ENCODE assay signal across 11 mouse cellular contexts in the genomic region with DNA sequence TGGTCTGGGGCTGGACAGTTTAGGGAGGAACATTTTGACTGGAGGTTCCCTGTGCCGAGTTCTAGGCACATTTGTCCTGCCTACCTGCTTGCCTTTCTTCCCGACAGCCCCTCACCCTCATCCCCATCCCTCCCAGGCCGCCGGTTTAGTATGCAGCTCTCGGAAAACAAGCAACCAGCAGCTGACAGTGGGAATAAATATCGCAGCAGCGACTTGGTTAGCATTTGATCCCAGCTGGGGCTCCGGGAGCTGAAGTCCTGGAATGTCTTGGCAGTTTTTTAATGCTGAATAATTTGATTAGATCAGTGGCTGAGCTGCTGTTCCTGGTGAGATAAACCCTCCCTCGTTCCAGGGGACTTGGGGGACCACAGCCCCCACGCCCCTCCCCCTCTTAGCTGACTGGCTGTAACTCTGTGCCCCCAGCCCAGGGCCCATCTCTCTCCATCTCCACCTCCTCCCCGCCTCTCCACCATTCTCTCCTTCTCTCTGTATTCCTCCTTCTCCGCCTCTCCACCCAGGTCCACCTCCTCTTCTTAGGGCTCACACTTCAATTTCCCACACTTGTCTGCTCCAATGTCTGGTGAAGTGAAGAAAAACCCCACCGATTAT. TPM values are rescaled to one million over a fixed set of nuclear protein-coding genes. Genes with fewer than 3 reads are reported as not detected.
DNase-seq lines count a peak whose midpoint lies in the region; ATAC-seq lines count a peak whose summit lies in the region.
"Had no signal": no experiment of that assay in that cellular context is flagged by ENCODE, and none has a peak within 500 bp of the region (broad histone marks: within the 10 kb centered on the region; RNA-seq: fewer than 3 reads in every experiment).

No protein-coding gene starts in this region.

- H3K4me1 ChIP-seq in kidney, embryonic 15.5 days: peaks cover 16% of the 10 kb centered on the region
- H3K4me1 ChIP-seq in embryonic facial prominence, embryonic 12.5 days: peaks cover 22% of the 10 kb centered on the region
- H3K4me1 ChIP-seq in heart, embryonic 15.5 days (replicated peaks): peaks cover 12% of the 10 kb centered on the region
- H3K4me1 ChIP-seq in midbrain, embryonic 14.5 days (ENCODE audit: control insufficient read depth, insufficient read depth, low read length): peaks cover 31% of the 10 kb centered on the region

- 0 out of 2 replicates have a peak overlapping the region, but pooled peaks have one; percentile 22 for H3K27ac ChIP-seq in kidney, embryonic 15.5 days
- H3K27ac ChIP-seq in embryonic facial prominence, embryonic 12.5 days: peak overlapping the region; percentile 61; the same call in 1 of the 2 replicates
- H3K27ac ChIP-seq in heart, embryonic 15.5 days: 0 out of 2 replicates have a peak overlapping the region, but pooled peaks have one; percentile 12
- peak overlapping the region; percentile 87 for H3K27ac ChIP-seq in midbrain, embryonic 14.5 days (replicated peaks; ENCODE audit: low read depth, low read length)

- H3K36me3 ChIP-seq in kidney, embryonic 15.5 days: no peaks in the 10 kb centered on the region
- H3K36me3 ChIP-seq in embryonic facial prominence, embryonic 12.5 days: no peaks in the 10 kb centered on the region
- H3K36me3 ChIP-seq in heart, embryonic 15.5 days: no peaks in the 10 kb centered on the region
- 0 out of 2 replicates have a peak, but pooled peaks cover 2% of the 10 kb centered on the region for H3K36me3 ChIP-seq in midbrain, embryonic 14.5 days (ENCODE audit: control insufficient read depth, insufficient read depth, low read length)

- no peaks in the 10 kb centered on the region for H3K9me3 ChIP-seq in kidney, embryonic 15.5 days (replicated peaks)
- no peaks in the 10 kb centered on the region for H3K9me3 ChIP-seq in embryonic facial prominence, embryonic 12.5 days
- H3K9me3 ChIP-seq in heart, embryonic 15.5 days (replicated peaks): no peaks in the 10 kb centered on the region
- H3K9me3 ChIP-seq in midbrain, embryonic 14.5 days (ENCODE audit: control insufficient read depth, low read length): no peaks in the 10 kb centered on the region

- H3K4me2 ChIP-seq in kidney, embryonic 15.5 days: no peak overlapping the region
- peak overlapping the region; percentile 19 for H3K4me2 ChIP-seq in embryonic facial prominence, embryonic 12.5 days (replicated peaks)
- no peak overlapping the region for H3K4me2 ChIP-seq in heart, embryonic 15.5 days
- H3K4me2 ChIP-seq in midbrain, embryonic 14.5 days (ENCODE audit: low read length): peak overlapping the region; percentile 40

- no peak for DNase-seq in kidney, postnatal 36 days
- DNase-seq in midbrain, embryonic 14.5 days: peak; percentile 85
- DNase-seq in adrenal gland, postnatal 10 days: no peak
- no peak for DNase-seq in urinary bladder, postnatal 10 days (ENCODE audit: low spot score)
- DNase-seq in left cerebral cortex, adult 11 months (ENCODE audit: low spot score): no peak

- peaks cover 56% of the 10 kb centered on the region for H3K27me3 ChIP-seq in kidney, embryonic 15.5 days
- H3K27me3 ChIP-seq in embryonic facial prominence, embryonic 12.5 days: peaks cover 16% of the 10 kb centered on the region
- peaks cover 19% of the 10 kb centered on the region for H3K27me3 ChIP-seq in heart, embryonic 15.5 days
- H3K27me3 ChIP-seq in midbrain, embryonic 14.5 days (ENCODE audit: control insufficient read depth, insufficient read depth, low read length): peaks cover 3% of the 10 kb centered on the region; the same call in 1 of the 2 replicates

- no peak for ATAC-seq in kidney, embryonic 15.5 days (replicated peaks; ENCODE audit: low FRiP score)
- 0 out of 2 replicates have a peak, but pooled peaks have one; percentile 11 for ATAC-seq in embryonic facial prominence, embryonic 12.5 days (ENCODE audit: insufficient number of reproducible peaks, insufficient read depth, low FRiP score, low TSS enrichment)
- no peak for ATAC-seq in heart, embryonic 15.5 days (replicated peaks; ENCODE audit: insufficient number of reproducible peaks, insufficient read depth, low FRiP score, low read depth)
- ATAC-seq in midbrain, embryonic 14.5 days (ENCODE audit: low FRiP score, low TSS enrichment): peak; percentile 62

- no peak overlapping the region for H3K4me3 ChIP-seq in kidney, embryonic 15.5 days (replicated peaks)
- H3K4me3 ChIP-seq in embryonic facial prominence, embryonic 12.5 days: no peak overlapping the region
- H3K4me3 ChIP-seq in heart, embryonic 15.5 days: no peak overlapping the region
- no peak overlapping the region; the same call in 1 of the 2 replicates for H3K4me3 ChIP-seq in midbrain, embryonic 14.5 days (replicated peaks; ENCODE audit: low read depth, low read length)

- 15% methylated on average over 13 of the region's 13 CpGs for WGBS in kidney, embryonic 15.5 days
- WGBS in embryonic facial prominence, embryonic 12.5 days: 8% methylated on average over 13 of the region's 13 CpGs
- 24% methylated on average over 13 of the region's 13 CpGs for WGBS in heart, embryonic 15.5 days
- WGBS in midbrain, embryonic 14.5 days: 7% methylated on average over 13 of the region's 13 CpGs

- H3K9ac ChIP-seq in kidney, embryonic 15.5 days: no peak overlapping the region
- no peak overlapping the region for H3K9ac ChIP-seq in embryonic facial prominence, embryonic 12.5 days
- no peak overlapping the region for H3K9ac ChIP-seq in heart, embryonic 15.5 days
- H3K9ac ChIP-seq in midbrain, embryonic 14.5 days (replicated peaks; ENCODE audit: low read length): peak overlapping the region; percentile 29; the same call in 1 of the 2 replicates

RNA-seq across cellular contexts. Expression of a gene that starts 8.7 kb away (rescaled TPM):
- polyA plus RNA-seq in kidney, embryonic 15.5 days (2015; fragmentation: Nextera tagmentation; extraction: Ambion mirVana): not detected in 2 replicates
- polyA plus RNA-seq in embryonic facial prominence, embryonic 12.5 days (2016; fragmentation: Nextera tagmentation; extraction: Ambion mirVana): not detected in 2 replicates
- polyA plus RNA-seq in heart, embryonic 15.5 days (2015; fragmentation: Nextera tagmentation; extraction: Ambion mirVana): not detected in 2 replicates
- polyA plus RNA-seq in midbrain, embryonic 14.5 days (2014; fragmentation: Nextera tagmentation; extraction: Ambion mirVana): not detected in 2 replicates
- total RNA-seq in adrenal gland, postnatal 10 days (2021): not detected
- total RNA-seq: heart, adult 18-20 months had no signal
- polyA plus RNA-seq: cortical plate, adult 2 months; limb, embryonic 11.5 days had no signal

Comparison
In these comparisons a context has a peak if more than half of its experiments do, and no peak if none do; other contexts are left out.
1. ATAC-seq: peak in embryonic facial prominence, embryonic 12.5 days (single experiment) and midbrain, embryonic 14.5 days (single experiment); none in kidney, embryonic 15.5 days (single experiment) and heart, embryonic 15.5 days (single experiment).
2. H3K27ac ChIP-seq: peak in every context shown above with its lines; median percentile 87 in midbrain, embryonic 14.5 days; 61 in embryonic facial prominence, embryonic 12.5 days; 22 in kidney, embryonic 15.5 days; 12 in heart, embryonic 15.5 days.
3. H3K4me2 ChIP-seq: peak in embryonic facial prominence, embryonic 12.5 days (single experiment) and midbrain, embryonic 14.5 days (single experiment); none in kidney, embryonic 15.5 days (single experiment) and heart, embryonic 15.5 days (single experiment).